Comparison of ENCODE assay signal across 8 mouse cellular contexts in genomic region chr2:167101743-167102441, GRCm38 (mm10). TPM values are rescaled to one million over a fixed set of nuclear protein-coding genes. Genes with fewer than 3 reads are reported as not detected.
A peak's percentile ranks its signal among the peaks of the same experiment; 100 is the strongest.
DNase-seq lines count a peak whose midpoint lies in the region; ATAC-seq and TF ChIP-seq lines count a peak whose summit lies in the region.

No protein-coding gene starts in this region.

- no peaks in the 10 kb centered on the region for H3K36me3 ChIP-seq in kidney, adult 2 months (ENCODE audit: control insufficient read depth, insufficient read depth, low read length)
- peaks cover 14% of the 10 kb centered on the region; the same call in 1 of the 2 replicates for H3K36me3 ChIP-seq in kidney, embryonic 15.5 days
- H3K36me3 ChIP-seq in heart, embryonic 15.5 days, result no peaks in the 10 kb centered on the region

- TF ChIP-seq CTCF in kidney, adult 2 months (conservative IDR thresholded peaks at IDR 0.05; ENCODE audit: insufficient read depth, insufficient read length, low read depth, low read length), result no peak

- no peaks in the 10 kb centered on the region for H3K4me1 ChIP-seq in kidney, adult 2 months (ENCODE audit: control insufficient read depth, insufficient read depth, low read length)
- H3K4me1 ChIP-seq in kidney, embryonic 15.5 days, result peaks cover 6% of the 10 kb centered on the region; the same call in 1 of the 2 replicates
- H3K4me1 ChIP-seq in heart, embryonic 15.5 days (replicated peaks), result peaks cover 6% of the 10 kb centered on the region; the same call in 1 of the 2 replicates

- DNase-seq in kidney, adult 2 months, result peak; percentile 66
- DNase-seq in lung, postnatal 10 days, result peak; percentile 55
- DNase-seq in thymus, postnatal 10 days (ENCODE audit: low spot score in 2 of 2), result peak; percentile 68 to 74
- DNase-seq in layer of hippocampus, postnatal 14 days (ENCODE audit: low spot score in 2 of 2), result no peak
- no peak for DNase-seq in gastrocnemius, postnatal 36 days
- DNase-seq in neural tube, embryonic 10.5 days (ENCODE audit: extremely low spot score, low spot score), result no peak

- intact Hi-C loops in gastrocnemius, postnatal 36 days (cut with DNase I), result loop anchor here (10.0 kb wide), 1 partner anchor 283 kb away; no protein-coding TSS in a partner anchor

- no peak overlapping the region for H3K27ac ChIP-seq in kidney, adult 2 months (ENCODE audit: insufficient read depth, low read depth, low read length)
- H3K27ac ChIP-seq in kidney, embryonic 15.5 days, result no peak overlapping the region
- H3K27ac ChIP-seq in heart, embryonic 15.5 days, result no peak overlapping the region

- no peaks in the 10 kb centered on the region for H3K27me3 ChIP-seq in kidney, adult 2 months (replicated peaks; ENCODE audit: control insufficient read depth, insufficient read depth, low read length)
- no peaks in the 10 kb centered on the region for H3K27me3 ChIP-seq in kidney, embryonic 15.5 days
- peaks cover 4% of the 10 kb centered on the region; the same call in 1 of the 2 replicates for H3K27me3 ChIP-seq in heart, embryonic 15.5 days

- ATAC-seq in kidney, embryonic 15.5 days (replicated peaks; ENCODE audit: low FRiP score), result no peak
- no peak for ATAC-seq in heart, embryonic 15.5 days (replicated peaks; ENCODE audit: insufficient number of reproducible peaks, insufficient read depth, low FRiP score, low read depth)

- H3K4me2 ChIP-seq in kidney, embryonic 15.5 days, result no peak overlapping the region
- H3K4me2 ChIP-seq in heart, embryonic 15.5 days, result peak overlapping the region; percentile 26

- no peak for TF ChIP-seq POLR2A in kidney, adult 2 months (IDR thresholded peaks at IDR 0.05; ENCODE audit: low read depth, low read length)

- no peak overlapping the region for H3K4me3 ChIP-seq in kidney, adult 2 months (ENCODE audit: insufficient read depth, low read depth, low read length)
- no peak overlapping the region for H3K4me3 ChIP-seq in kidney, embryonic 15.5 days (replicated peaks)
- no peak overlapping the region for H3K4me3 ChIP-seq in heart, embryonic 15.5 days

- WGBS in kidney, adult 2 months, result 52% methylated on average over 17 of the region's 17 CpGs
- 72% methylated on average over 17 of the region's 17 CpGs for WGBS in kidney, embryonic 15.5 days
- WGBS in heart, embryonic 15.5 days, result 56% methylated on average over 17 of the region's 17 CpGs

- no peak overlapping the region for H3K9ac ChIP-seq in kidney, embryonic 15.5 days
- H3K9ac ChIP-seq in heart, embryonic 15.5 days, result no peak overlapping the region

- H3K9me3 ChIP-seq in kidney, embryonic 15.5 days (replicated peaks), result no peaks in the 10 kb centered on the region
- no peaks in the 10 kb centered on the region for H3K9me3 ChIP-seq in heart, embryonic 15.5 days (replicated peaks)

RNA-seq across cellular contexts. Expression of gene Znfx1, which starts 39.1 kb away (rescaled TPM):
- 58.7 and 60.9 TPM in 2 replicates for polyA plus RNA-seq in kidney, adult 2 months (2012; rRNA removed)
- polyA plus RNA-seq in kidney, embryonic 15.5 days (2015; fragmentation: Nextera tagmentation; extraction: Ambion mirVana), result 9.5 and 10.2 TPM in 2 replicates
- 6.2 and 8.3 TPM in 2 replicates for polyA plus RNA-seq in heart, embryonic 15.5 days (2015; fragmentation: Nextera tagmentation; extraction: Ambion mirVana)
- total RNA-seq in layer of hippocampus, postnatal 14 days (2021), result 10 to 100 TPM; 25.9 to 27.5 TPM
- 10 to 100 TPM; 19.0 to 20.7 TPM for total RNA-seq in gastrocnemius, postnatal 36 days (2021)

Comparison
In these comparisons a context has a peak if more than half of its experiments do, and no peak if none do; other contexts are left out.
1. DNase-seq: peak in kidney, adult 2 months (single experiment), lung, postnatal 10 days (single experiment) and thymus, postnatal 10 days (2 of 2); none in layer of hippocampus, postnatal 14 days (0 of 2), gastrocnemius, postnatal 36 days (0 of 2) and neural tube, embryonic 10.5 days (single experiment).